Mouse (Mus musculus) neural tube, embryonic 15.5 days (tissue): ENCODE results near the gene Gm8122. TPM values are rescaled to one million over a fixed set of nuclear protein-coding genes. Genes with fewer than 3 reads are reported as not detected.
"Not testable (repeated sequence)": the region's sequence is repeated elsewhere in the genome, so short reads cannot be mapped to it uniquely, and the experiment has no call there.

Experiments used
- ATAC-seq: fragments of 200-750 bp; cut with Nextera tagmentation; 2 replicates; pipeline ENCODE4 v1.8.0; 2017; ENCODE audit warnings: mild to moderate bottlenecking, moderate TSS enrichment, moderate library complexity; ENCODE audit not compliant: low FRiP score
- H3K27ac ChIP-seq: fragments of 300-500 bp; sonication (generic); replicated peaks from 2 replicates; pipeline ENCODE4 v1.5.1; 2015; ENCODE audit warnings: mild to moderate bottlenecking, inconsistent platforms
- H3K27me3 ChIP-seq: fragments of 300-500 bp; sonication (generic); replicated peaks from 2 replicates; pipeline ENCODE4 v1.6.1; 2015; ENCODE audit warnings: inconsistent platforms
- H3K36me3 ChIP-seq: fragments of 300-500 bp; sonication (generic); 2 replicates; pipeline ENCODE4 v1.6.1; 2015; ENCODE audit warnings: inconsistent platforms
- H3K4me1 ChIP-seq: fragments of 300-500 bp; sonication (generic); 2 replicates; pipeline ENCODE4 v1.6.1; 2015; ENCODE audit warnings: inconsistent platforms
- H3K4me2 ChIP-seq: fragments of 300-500 bp; sonication (generic); 2 replicates; pipeline ENCODE4 v1.6.1; 2015; ENCODE audit warnings: inconsistent platforms, mild to moderate bottlenecking, moderate library complexity
- H3K4me3 ChIP-seq: fragments of 300-500 bp; sonication (generic); replicated peaks from 2 replicates; pipeline ENCODE4 v1.5.1; 2015; ENCODE audit warnings: mild to moderate bottlenecking, inconsistent platforms
- H3K9ac ChIP-seq: fragments of 300-500 bp; sonication (generic); replicated peaks from 2 replicates; pipeline ENCODE4 v1.6.1; 2015; ENCODE audit warnings: mild to moderate bottlenecking, inconsistent platforms
- H3K9me3 ChIP-seq: fragments of 300-500 bp; sonication (generic); replicated peaks from 2 replicates; pipeline ENCODE4 v1.6.1; 2016; ENCODE audit warnings: inconsistent platforms
- WGBS: fragments of 180-500 bp; shearing (Covaris S2); methylation state at CpG from one replicate; pipeline ENCODE4 v1.1.7; 2015; ENCODE audit warnings: mixed read lengths; 5-methylcytosine and 5-hydroxymethylcytosine counted together
- polyA plus RNA-seq: library from polyadenylated mRNA; unstranded; fragments of >200 nt; fragmentation: Nextera tagmentation; extraction: Ambion mirVana; gene quantifications from 2 replicates; pipeline ENCODE4 v1.2.1, GENCODE M21; 2015

Gm8122 gene
- polyA plus RNA-seq: not detected in 2 replicates

DNA sequence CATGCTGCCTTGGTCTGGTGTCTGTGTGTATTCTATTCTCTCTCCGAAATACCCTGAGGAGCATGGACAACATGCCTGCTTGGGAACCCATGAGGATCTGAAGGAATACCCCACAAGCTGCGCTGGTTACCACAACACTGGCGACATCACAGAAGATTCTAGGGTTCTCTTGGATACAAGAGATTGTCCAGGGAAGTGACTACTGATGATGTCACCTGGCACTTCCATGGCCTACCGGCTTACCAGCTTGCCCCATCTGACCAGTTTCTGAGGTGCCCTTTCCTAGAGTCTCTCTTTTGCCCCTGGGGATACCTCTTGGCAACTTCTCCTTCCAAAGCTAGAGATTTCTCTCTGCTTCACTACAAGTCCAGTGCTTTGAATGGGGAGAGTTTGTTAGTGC is at the start of gene Gm8122:
Gene Gm8122, minus strand, starts transcription at position 101 of the 400 bp plus-strand sequence.
- not testable (repeated sequence) for H3K9me3 ChIP-seq, ATAC-seq, H3K4me2 ChIP-seq, H3K36me3 ChIP-seq, H3K4me3 ChIP-seq, H3K4me1 ChIP-seq, H3K27me3 ChIP-seq, H3K27ac ChIP-seq, H3K9ac ChIP-seq
- WGBS: 89% methylated on average over 3 of the region's 4 CpGs

DNA sequence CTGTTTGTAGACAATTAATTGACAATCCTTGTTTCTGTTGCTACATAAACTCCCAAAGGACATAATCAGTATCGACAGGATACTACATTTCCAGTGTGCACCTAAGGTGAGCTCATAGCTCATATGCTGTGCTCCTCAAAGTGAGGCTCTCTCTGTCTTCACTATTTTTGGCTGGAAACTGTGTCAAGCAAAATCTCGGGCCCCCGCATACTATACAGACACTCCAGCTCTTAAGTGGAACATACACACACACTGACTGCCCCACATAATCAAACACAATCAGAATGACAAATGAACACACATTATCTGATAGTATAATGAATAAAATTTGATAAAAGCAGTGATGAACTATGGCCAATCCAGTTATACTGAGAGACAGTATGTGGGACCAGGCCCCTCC is 43.6 kb upstream of the Gm8122 start:
- H3K4me1 ChIP-seq, ATAC-seq, H3K36me3 ChIP-seq, H3K4me3 ChIP-seq, H3K9me3 ChIP-seq, H3K27me3 ChIP-seq, H3K9ac ChIP-seq, H3K27ac ChIP-seq, H3K4me2 ChIP-seq: not testable (repeated sequence)
- WGBS: 87% methylated on average over 3 of the region's 3 CpGs

DNA sequence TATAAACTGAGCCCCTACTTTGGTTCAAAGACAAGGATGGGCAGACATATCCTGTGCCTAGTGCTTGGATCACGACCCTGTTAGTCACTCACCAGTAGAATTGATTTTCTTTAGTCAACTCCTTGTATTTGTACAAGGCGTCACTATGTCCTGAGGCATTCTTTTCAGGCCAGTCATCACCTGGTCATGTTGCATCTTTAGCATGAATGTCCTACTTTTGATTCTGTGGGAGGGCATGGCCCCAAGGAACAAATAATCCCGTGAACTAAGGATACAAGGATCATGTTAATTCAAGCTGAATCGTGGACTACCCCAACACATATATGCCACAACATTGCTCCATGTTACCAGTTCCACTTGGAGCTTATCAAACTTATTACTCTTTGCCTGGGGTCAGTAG is 43.0 kb upstream of the Gm8122 start:
- not testable (repeated sequence) for H3K36me3 ChIP-seq, H3K9me3 ChIP-seq, H3K27me3 ChIP-seq, H3K4me1 ChIP-seq, H3K27ac ChIP-seq, ATAC-seq, H3K9ac ChIP-seq, H3K4me2 ChIP-seq, H3K4me3 ChIP-seq
- 88% methylated on average over 4 of the region's 4 CpGs for WGBS

DNA sequence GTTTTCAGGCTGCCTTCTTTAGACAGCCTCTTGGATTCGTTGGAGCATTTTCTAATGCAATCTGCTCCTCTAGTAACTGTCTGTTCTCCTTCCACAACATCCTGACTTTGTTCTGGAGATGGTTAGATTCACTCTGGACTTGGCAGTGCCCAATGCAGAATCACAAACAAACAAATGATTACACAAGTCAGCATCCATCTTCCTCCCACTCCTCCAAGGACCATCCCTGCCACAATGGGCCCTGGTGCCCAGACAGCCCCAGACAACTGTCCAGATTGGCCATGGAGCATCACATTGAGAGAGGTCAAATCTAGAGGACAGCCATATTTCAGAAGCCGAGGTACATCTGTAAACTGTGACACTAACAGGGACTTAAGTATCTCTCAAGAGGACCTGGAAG is 42.4 kb upstream of the Gm8122 start:
- H3K4me1 ChIP-seq, H3K27ac ChIP-seq, H3K9ac ChIP-seq, H3K4me3 ChIP-seq, H3K9me3 ChIP-seq, H3K27me3 ChIP-seq, H3K4me2 ChIP-seq, H3K36me3 ChIP-seq, ATAC-seq: not testable (repeated sequence)
- 71% methylated on average over 2 of the region's 2 CpGs for WGBS

- H3K27ac ChIP-seq, H3K4me1 ChIP-seq, H3K9ac ChIP-seq, H3K4me2 ChIP-seq, H3K27me3 ChIP-seq, H3K9me3 ChIP-seq, H3K36me3 ChIP-seq, ATAC-seq, H3K4me3 ChIP-seq: not testable (repeated sequence)
- 88% methylated on average over 1 of the region's 1 CpGs for whole genome bisulfite sequencing
These were observed 40.6 kb upstream of the Gm8122 start for GRCm38 (mm10) chr14:43275752-43276151.

GRCm38 (mm10) chr14:43274986-43275511 is 39.9 kb upstream of the Gm8122 start, which contains the start of gene Gm9732:
Gene Gm9732 (plus strand): TSS chr14:43275036.
- H3K4me3 ChIP-seq, ATAC-seq, H3K9ac ChIP-seq, H3K9me3 ChIP-seq, H3K4me1 ChIP-seq, H3K4me2 ChIP-seq, H3K36me3 ChIP-seq, H3K27ac ChIP-seq, H3K27me3 ChIP-seq: not testable (repeated sequence)
- 88% methylated on average over 8 of the region's 8 CpGs for WGBS

- not testable (repeated sequence) for H3K9ac ChIP-seq, H3K27ac ChIP-seq, H3K27me3 ChIP-seq, H3K4me3 ChIP-seq, H3K9me3 ChIP-seq, H3K4me1 ChIP-seq, H3K4me2 ChIP-seq, H3K36me3 ChIP-seq, ATAC-seq
- WGBS: 80% methylated on average over 1 of the region's 1 CpGs
These were observed 38.1 kb upstream of the Gm8122 start for GRCm38 (mm10) chr14:43273161-43273560.

- not testable (repeated sequence) for H3K4me3 ChIP-seq, ATAC-seq, H3K4me1 ChIP-seq
These were observed 34.1 kb upstream of the Gm8122 start for GRCm38 (mm10) chr14:43269211-43269610.

GRCm38 (mm10) chr14:43268521-43269084 is 33.5 kb upstream of the Gm8122 start:
- not testable (repeated sequence) for H3K27ac ChIP-seq, H3K4me1 ChIP-seq, H3K4me3 ChIP-seq, H3K36me3 ChIP-seq, H3K4me2 ChIP-seq, H3K9me3 ChIP-seq, ATAC-seq, H3K27me3 ChIP-seq, H3K9ac ChIP-seq
- WGBS: 64% methylated on average over 2 of the region's 2 CpGs

More at GRCm38 (mm10) chr14:43269211-43269610, 34.1 kb upstream of the Gm8122 start:
- not testable (repeated sequence) for H3K36me3 ChIP-seq, H3K9ac ChIP-seq, H3K9me3 ChIP-seq, H3K27me3 ChIP-seq, H3K27ac ChIP-seq, H3K4me2 ChIP-seq
- 83% methylated on average over 3 of the region's 3 CpGs for WGBS

GRCm38 (mm10) chr14:43263421-43263820 is 28.3 kb upstream of the Gm8122 start:
- not testable (repeated sequence) for H3K4me2 ChIP-seq, H3K9me3 ChIP-seq, ATAC-seq, H3K4me3 ChIP-seq, H3K36me3 ChIP-seq, H3K4me1 ChIP-seq, H3K9ac ChIP-seq, H3K27me3 ChIP-seq, H3K27ac ChIP-seq
- WGBS: 85% methylated on average over 3 of the region's 3 CpGs

DNA sequence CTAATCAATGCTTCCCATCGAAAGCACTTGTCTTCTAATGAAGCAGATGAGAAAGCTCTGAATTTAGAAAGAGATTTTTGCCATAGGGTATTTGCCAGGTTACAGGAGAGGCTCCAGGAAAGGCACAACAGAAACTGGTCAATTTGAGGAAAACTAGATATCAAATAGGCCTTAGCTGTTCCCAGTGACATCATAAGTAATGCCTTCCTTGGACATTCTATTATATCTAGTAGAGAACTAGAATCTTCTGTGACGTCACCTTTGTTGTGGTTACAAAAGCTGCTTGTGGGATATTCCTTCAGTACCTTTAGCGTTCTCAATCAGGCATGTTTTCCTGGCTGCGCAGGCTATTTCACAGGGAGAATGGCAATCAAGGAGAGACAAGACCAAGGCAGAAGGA is 23.2 kb upstream of the Gm8122 start, which contains the start of gene Gm8126:
Gene Gm8126, plus strand, starts transcription at position 301 of the 400 bp plus-strand sequence.
- 98% methylated on average over 2 of the region's 4 CpGs for WGBS
- H3K27ac ChIP-seq, H3K4me1 ChIP-seq, H3K36me3 ChIP-seq, H3K27me3 ChIP-seq, H3K4me2 ChIP-seq, H3K9ac ChIP-seq, ATAC-seq, H3K4me3 ChIP-seq, H3K9me3 ChIP-seq: not testable (repeated sequence)

DNA sequence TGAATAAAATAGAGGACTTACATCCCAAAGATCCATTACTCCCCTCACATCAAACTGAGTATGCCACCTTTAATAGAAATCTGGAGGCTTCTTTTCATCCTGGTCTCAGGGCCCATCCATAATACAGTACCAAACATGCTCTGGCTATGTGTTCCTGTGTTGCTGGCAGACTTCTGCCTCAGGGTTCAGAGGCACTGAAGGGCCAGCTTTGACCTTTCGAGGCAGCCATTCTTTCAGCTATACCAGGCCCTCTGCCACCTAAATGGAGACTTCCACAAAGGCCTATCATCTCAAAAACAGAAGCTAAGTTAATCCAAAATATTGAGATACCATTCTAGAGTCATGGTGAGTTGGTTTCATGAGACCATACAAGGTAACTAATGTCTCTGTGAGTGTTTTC is 21.4 kb upstream of the Gm8122 start:
- H3K4me3 ChIP-seq, H3K9ac ChIP-seq, H3K27me3 ChIP-seq, H3K36me3 ChIP-seq, H3K27ac ChIP-seq, H3K4me1 ChIP-seq, H3K4me2 ChIP-seq, ATAC-seq, H3K9me3 ChIP-seq: not testable (repeated sequence)
- WGBS: 74% methylated on average over 1 of the region's 1 CpGs
